Mouse (Mus musculus) B cell, adult 2 months (primary cell): ENCODE data around the gene Tmem219.
"Not testable (repeated sequence)": the region's sequence is repeated elsewhere in the genome, so short reads cannot be mapped to it uniquely, and the experiment has no call there.

Source experiments
- DNase-seq, 2 experiments: peaks; one replicate each; pipeline ENCODE4 v3.0.0; 2022

Tmem219 gene

GRCm38 (mm10) chr7:126921563-126921962 lies 1.2 kb downstream of the Tmem219 start:
- DNase-seq = no peak

GRCm38 (mm10) chr7:126919973-126920372 lies 2.7 kb downstream of the Tmem219 start:
- no peak for DNase-seq

GRCm38 (mm10) chr7:126918356-126918755 lies 4.4 kb downstream of the Tmem219 start:
- DNase-seq = not testable (repeated sequence)

- no peak for DNase-seq
Observed at GRCm38 (mm10) chr7:126914844-126915243, 7.9 kb downstream of the Tmem219 start.

GRCm38 (mm10) chr7:126905590-126905989 lies 17.1 kb downstream of the Tmem219 start:
- no peak for DNase-seq

GRCm38 (mm10) chr7:126899781-126900180 lies 22.9 kb downstream of the Tmem219 start:
- DNase-seq = not testable (repeated sequence)

- DNase-seq = peak; percentile 94 to 96
Observed at GRCm38 (mm10) chr7:126898102-126898990, 24.4 kb downstream of the Tmem219 start.

GRCm38 (mm10) chr7:126897390-126898101 lies 25.2 kb downstream of the Tmem219 start:
- peak; percentile 44 to 50 for DNase-seq

GRCm38 (mm10) chr7:126896912-126897311 lies 25.8 kb downstream of the Tmem219 start:
- DNase-seq = peak; percentile 9 to 14

- peak in 1 of 2 experiments; percentile 7 for DNase-seq
Observed at GRCm38 (mm10) chr7:126888852-126889251, 33.9 kb downstream of the Tmem219 start.

- no peak for DNase-seq
Observed at GRCm38 (mm10) chr7:126887281-126887680, 35.4 kb downstream of the Tmem219 start.

GRCm38 (mm10) chr7:126884286-126885164 lies 38.2 kb downstream of the Tmem219 start, which contains the start of gene Taok2:
TSS of gene Taok2 (minus strand) at chr7:126884703.
- DNase-seq = peak; percentile 93 to 96

- peak; percentile 15 to 27 for DNase-seq
Observed at GRCm38 (mm10) chr7:126883731-126884181, 39.0 kb downstream of the Tmem219 start.

- DNase-seq = no peak
Observed at GRCm38 (mm10) chr7:126881040-126881439, 41.7 kb downstream of the Tmem219 start.

GRCm38 (mm10) chr7:126877239-126877638 lies 45.5 kb downstream of the Tmem219 start:
- no peak for DNase-seq

GRCm38 (mm10) chr7:126870520-126870891 lies 52.2 kb downstream of the Tmem219 start:
- DNase-seq = no peak

- no peak for DNase-seq
Observed at GRCm38 (mm10) chr7:126869780-126870519, 52.8 kb downstream of the Tmem219 start.

- DNase-seq = no peak
Observed at GRCm38 (mm10) chr7:126868003-126868402, 54.7 kb downstream of the Tmem219 start.

GRCm38 (mm10) chr7:126867534-126867933 lies 55.2 kb downstream of the Tmem219 start:
- DNase-seq = no peak

GRCm38 (mm10) chr7:126863791-126864190 lies 58.9 kb downstream of the Tmem219 start:
- DNase-seq = no peak

- DNase-seq = peak; percentile 86 to 89
Observed at GRCm38 (mm10) chr7:126862147-126862784, 60.5 kb downstream of the Tmem219 start, which contains the start of gene Ino80e. TSS of gene Ino80e (minus strand) at chr7:126862377.
